Mouse (Mus musculus) midbrain, embryonic 11.5 days (tissue): Measurements from ENCODE around the gene Glg1. TPM values are rescaled to one million over a fixed set of nuclear protein-coding genes. Genes with fewer than 3 reads are reported as not detected.
"Not testable (repeated sequence)": the region's sequence is repeated elsewhere in the genome, so short reads cannot be mapped to it uniquely, and the experiment has no call there.

Experiments used
- ATAC-seq: fragments of 200-750 bp; cut with Nextera tagmentation; 2 replicates; pipeline ENCODE4 v1.8.0; 2017; ENCODE audit warnings: moderate TSS enrichment, moderate library complexity; ENCODE audit not compliant: low FRiP score
- DNase-seq: peaks from one replicate; pipeline ENCODE4 v3.0.0; 2015; ENCODE audit warnings: low spot score; ENCODE audit errors: missing footprints
- H3K27ac ChIP-seq: fragments of 300-500 bp; sonication (generic); 2 replicates; pipeline ENCODE4 v1.5.1; 2014; ENCODE audit warnings: low read depth, low read length
- H3K27me3 ChIP-seq: fragments of 300-500 bp; sonication (generic); 2 replicates; pipeline ENCODE4 v1.6.1; 2014; ENCODE audit warnings: mild to moderate bottlenecking, low read length, moderate library complexity, mixed read lengths; ENCODE audit not compliant: control insufficient read depth, insufficient read depth
- H3K36me3 ChIP-seq: fragments of 300-500 bp; sonication (generic); 2 replicates; pipeline ENCODE4 v1.6.1; 2014; ENCODE audit warnings: mild to moderate bottlenecking, low read length, moderate library complexity, mixed read lengths; ENCODE audit not compliant: control insufficient read depth, insufficient read depth
- H3K4me1 ChIP-seq: fragments of 300-500 bp; sonication (generic); 2 replicates; pipeline ENCODE4 v1.6.1; 2014; ENCODE audit warnings: low read length; ENCODE audit not compliant: control insufficient read depth, insufficient read depth
- H3K4me2 ChIP-seq: fragments of 300-500 bp; sonication (generic); 2 replicates; pipeline ENCODE4 v1.6.1; 2014; ENCODE audit warnings: mild to moderate bottlenecking, moderate library complexity
- H3K4me3 ChIP-seq: fragments of 300-500 bp; sonication (generic); 2 replicates; pipeline ENCODE4 v1.5.1; 2014; ENCODE audit warnings: low read depth, low read length
- H3K9ac ChIP-seq: fragments of 300-500 bp; sonication (generic); 2 replicates; pipeline ENCODE4 v1.6.1; 2014; ENCODE audit warnings: low read length
- H3K9me3 ChIP-seq: fragments of 300-500 bp; sonication (generic); 2 replicates; pipeline ENCODE4 v1.6.1; 2016; ENCODE audit warnings: low read length; ENCODE audit not compliant: control insufficient read depth
- WGBS: fragments of 180-500 bp; shearing (Covaris S2); extraction: QIAGEN DNeasy Blood & Tissue Kit; methylation state at CpG from one replicate; pipeline ENCODE4 v1.1.7; 2014; 5-methylcytosine and 5-hydroxymethylcytosine counted together
- polyA plus RNA-seq: library from polyadenylated mRNA; unstranded; fragments of >200 nt; fragmentation: Nextera tagmentation; extraction: Ambion mirVana; gene quantifications from 2 replicates; pipeline ENCODE4 v1.2.1, GENCODE M21; 2014

Gene Glg1
- polyA plus RNA-seq, 1 experiment from 2014 or later: 76.6 TPM

- DNase-seq (no peak), ATAC-seq (no peak)
- no peaks in the 10 kb centered on the region for H3K9me3 ChIP-seq
- no peak overlapping the region for H3K27ac ChIP-seq
- no peaks in the 10 kb centered on the region for H3K27me3 ChIP-seq
- WGBS: 88% methylated on average over 1 of the region's 1 CpGs
- peaks cover 8% of the 10 kb centered on the region for H3K36me3 ChIP-seq
- H3K4me2 ChIP-seq: no peak overlapping the region
- H3K4me3 ChIP-seq: no peak overlapping the region
- no peak overlapping the region for H3K9ac ChIP-seq
- H3K4me1 ChIP-seq: peaks cover 8% of the 10 kb centered on the region; the same call in 1 of the 2 replicates
Observed at GRCm38 (mm10) chr8:111298011-111298410, 39.0 kb upstream of the Glg1 start.

- Histone ChIP-seq H3K4me1 (no peaks in the 10 kb centered on the region), H3K36me3 (peaks cover 28% of the 10 kb centered on the region), H3K27ac (no peak overlapping the region), H3K4me3 (no peak overlapping the region), H3K9me3 (no peaks in the 10 kb centered on the region), H3K9ac (no peak overlapping the region), H3K27me3 (no peaks in the 10 kb centered on the region), H3K4me2 (no peak overlapping the region)
- ATAC-seq (no peak), DNase-seq (no peak)
- 96% methylated on average over 7 of the region's 7 CpGs for WGBS
Observed at GRCm38 (mm10) chr8:111291733-111292132, 32.7 kb upstream of the Glg1 start.

- H3K9me3 ChIP-seq: no peaks in the 10 kb centered on the region
- no peak for DNase-seq
- ATAC-seq: no peak
- no peak overlapping the region for H3K27ac ChIP-seq
- no peaks in the 10 kb centered on the region for H3K4me1 ChIP-seq
- WGBS: 98% methylated on average over 7 of the region's 7 CpGs
- no peak overlapping the region for H3K9ac ChIP-seq
- H3K4me2 ChIP-seq: no peak overlapping the region
- no peak overlapping the region for H3K4me3 ChIP-seq
- peaks cover 37% of the 10 kb centered on the region for H3K36me3 ChIP-seq
- no peaks in the 10 kb centered on the region for H3K27me3 ChIP-seq
Observed at GRCm38 (mm10) chr8:111290586-111290985, 31.6 kb upstream of the Glg1 start.

GRCm38 (mm10) chr8:111285603-111286002, 26.6 kb upstream of the Glg1 start:
- H3K9ac ChIP-seq: no peak overlapping the region
- H3K36me3 ChIP-seq: peaks cover 45% of the 10 kb centered on the region
- no peaks in the 10 kb centered on the region for H3K4me1 ChIP-seq
- H3K4me3 ChIP-seq: no peak overlapping the region
- DNase-seq: no peak
- ATAC-seq: no peak
- no peak overlapping the region for H3K4me2 ChIP-seq
- H3K27ac ChIP-seq: no peak overlapping the region
- no peaks in the 10 kb centered on the region for H3K27me3 ChIP-seq
- H3K9me3 ChIP-seq: no peaks in the 10 kb centered on the region
- WGBS: 96% methylated on average over 4 of the region's 4 CpGs

- H3K4me2 ChIP-seq: no peak overlapping the region
- H3K36me3 ChIP-seq: peaks cover 44% of the 10 kb centered on the region
- no peak overlapping the region for H3K9ac ChIP-seq
- no peaks in the 10 kb centered on the region for H3K4me1 ChIP-seq
- 93% methylated on average over 3 of the region's 3 CpGs for WGBS
- ATAC-seq (no peak), DNase-seq (no peak)
- no peaks in the 10 kb centered on the region for H3K27me3 ChIP-seq
- H3K9me3 ChIP-seq: no peaks in the 10 kb centered on the region
- H3K27ac ChIP-seq: no peak overlapping the region
- no peak overlapping the region for H3K4me3 ChIP-seq
Observed at GRCm38 (mm10) chr8:111282093-111282492, 23.1 kb upstream of the Glg1 start.

- H3K27me3 ChIP-seq: no peaks in the 10 kb centered on the region
- no peak overlapping the region for H3K27ac ChIP-seq
- 75% methylated on average over 2 of the region's 2 CpGs for WGBS
- H3K9ac ChIP-seq: no peak overlapping the region
- DNase-seq (no peak), ATAC-seq (no peak)
- H3K4me3 ChIP-seq: no peak overlapping the region
- peaks cover 4% of the 10 kb centered on the region; the same call in 1 of the 2 replicates for H3K36me3 ChIP-seq
- no peak overlapping the region for H3K4me2 ChIP-seq
- no peaks in the 10 kb centered on the region for H3K9me3 ChIP-seq
- no peaks in the 10 kb centered on the region for H3K4me1 ChIP-seq
Observed at GRCm38 (mm10) chr8:111268277-111268676, 9.3 kb upstream of the Glg1 start.

GRCm38 (mm10) chr8:111266161-111266560, 7.1 kb upstream of the Glg1 start:
- H3K27ac ChIP-seq, H3K4me1 ChIP-seq, ATAC-seq, H3K4me3 ChIP-seq, H3K36me3 ChIP-seq, H3K27me3 ChIP-seq, DNase-seq, H3K9ac ChIP-seq, H3K4me2 ChIP-seq, H3K9me3 ChIP-seq: not testable (repeated sequence)
- WGBS: 81% methylated on average over 7 of the region's 7 CpGs

- no peaks in the 10 kb centered on the region; the same call in 1 of the 2 replicates for H3K36me3 ChIP-seq
- no peak overlapping the region for H3K4me2 ChIP-seq
- no peak overlapping the region for H3K4me3 ChIP-seq
- H3K9me3 ChIP-seq: no peaks in the 10 kb centered on the region
- no peak overlapping the region for H3K9ac ChIP-seq
- DNase-seq (peak; percentile 23), ATAC-seq (no peak)
- no peaks in the 10 kb centered on the region for H3K27me3 ChIP-seq
- H3K4me1 ChIP-seq: no peaks in the 10 kb centered on the region
- H3K27ac ChIP-seq: no peak overlapping the region
- 86% methylated on average over 2 of the region's 2 CpGs for WGBS
Observed at GRCm38 (mm10) chr8:111264693-111265220, 5.7 kb upstream of the Glg1 start.

- H3K4me3 ChIP-seq: no peak overlapping the region
- H3K9me3 ChIP-seq: no peaks in the 10 kb centered on the region
- H3K9ac ChIP-seq: no peak overlapping the region
- no peaks in the 10 kb centered on the region for H3K36me3 ChIP-seq
- no peak overlapping the region for H3K4me2 ChIP-seq
- ATAC-seq (no peak), DNase-seq (peak; percentile 69)
- H3K27ac ChIP-seq: no peak overlapping the region
- H3K27me3 ChIP-seq: no peaks in the 10 kb centered on the region
- 92% methylated on average over 4 of the region's 4 CpGs for WGBS
- peaks cover 6% of the 10 kb centered on the region for H3K4me1 ChIP-seq
Observed at GRCm38 (mm10) chr8:111261981-111262381, 3.0 kb upstream of the Glg1 start.
